Mouse (Mus musculus) forebrain, embryonic 11.5 days (tissue): ENCODE data around the gene 0610010K14Rik. TPM values are rescaled to one million over a fixed set of nuclear protein-coding genes. Genes with fewer than 3 reads are reported as not detected.

Experiments used
- ATAC-seq: fragments of 200-750 bp; cut with Nextera tagmentation; replicated peaks from 2 replicates; pipeline ENCODE4 v1.8.0; 2017; ENCODE audit warnings: moderate TSS enrichment; ENCODE audit not compliant: low FRiP score
- DNase-seq: peaks from one replicate; pipeline ENCODE4 v3.0.0-alpha.2; 2017; ENCODE audit warnings: low spot score
- H3K27ac ChIP-seq: fragments of 300-500 bp; sonication (generic); 2 replicates; pipeline ENCODE4 v1.5.1; 2014; ENCODE audit warnings: low read depth, low read length
- H3K27me3 ChIP-seq: fragments of 300-500 bp; sonication (generic); 2 replicates; pipeline ENCODE4 v1.6.1; 2014; ENCODE audit warnings: mild to moderate bottlenecking, low read length, mixed read lengths; ENCODE audit not compliant: control insufficient read depth, insufficient read depth
- H3K36me3 ChIP-seq: fragments of 300-500 bp; sonication (generic); 2 replicates; pipeline ENCODE4 v1.6.1; 2014; ENCODE audit warnings: mild to moderate bottlenecking, low read length, moderate library complexity, mixed read lengths; ENCODE audit not compliant: control insufficient read depth, insufficient read depth
- H3K4me1 ChIP-seq: fragments of 300-500 bp; sonication (generic); replicated peaks from 2 replicates; pipeline ENCODE4 v1.6.1; 2014; ENCODE audit warnings: low read length, mixed read lengths; ENCODE audit not compliant: control insufficient read depth, insufficient read depth
- H3K4me2 ChIP-seq: fragments of 300-500 bp; sonication (generic); 2 replicates; pipeline ENCODE4 v1.6.1; 2014; ENCODE audit warnings: low read depth, mild to moderate bottlenecking, low read length, moderate library complexity, mixed read lengths; ENCODE audit not compliant: severe bottlenecking
- H3K4me3 ChIP-seq: fragments of 300-500 bp; sonication (generic); 2 replicates; pipeline ENCODE4 v1.5.1; 2014; ENCODE audit warnings: low read depth, low read length
- H3K9ac ChIP-seq: fragments of 300-500 bp; sonication (generic); 2 replicates; pipeline ENCODE4 v1.6.1; 2014; ENCODE audit warnings: low read length
- H3K9me3 ChIP-seq: fragments of 300-500 bp; sonication (generic); 2 replicates; pipeline ENCODE4 v1.6.1; 2016; ENCODE audit warnings: low read length, mixed read lengths; ENCODE audit not compliant: control insufficient read depth
- WGBS: fragments of 180-500 bp; shearing (Covaris S2); extraction: QIAGEN DNeasy Blood & Tissue Kit; methylation state at CpG from one replicate; pipeline ENCODE4 v1.1.7; 2014; 5-methylcytosine and 5-hydroxymethylcytosine counted together
- microRNA counts: library from miRNA; unstranded; fragments of <30 nt; microRNA quantifications from one replicate; lab custom pipeline; 2015
- microRNA-seq: library from miRNA; unstranded; fragments of <30 nt; microRNA quantifications from one replicate; pipeline ENCODE4, GENCODE M21; 2016; ENCODE audit not compliant: insufficient number of aligned reads
- polyA plus RNA-seq: library from polyadenylated mRNA; unstranded; fragments of >200 nt; fragmentation: Nextera tagmentation; extraction: Ambion mirVana; gene quantifications from 2 replicates; pipeline ENCODE4 v1.2.1, GENCODE M21; 2014

The 0610010K14Rik gene
- polyA plus RNA-seq, 1 experiment from 2014 or later: 202 TPM

GRCm38 (mm10) chr11:70192157-70192556, 45.6 kb downstream of the 0610010K14Rik start:
- H3K4me2 ChIP-seq: no peak overlapping the region
- no peak overlapping the region for H3K9ac ChIP-seq
- no peak overlapping the region for H3K4me3 ChIP-seq
- no peak overlapping the region for H3K27ac ChIP-seq
- H3K4me1 ChIP-seq: no peaks in the 10 kb centered on the region
- H3K27me3 ChIP-seq: no peaks in the 10 kb centered on the region
- DNase-seq (no peak), ATAC-seq (no peak)
- WGBS: 85% methylated on average over 4 of the region's 4 CpGs
- H3K36me3 ChIP-seq: no peaks in the 10 kb centered on the region
- no peaks in the 10 kb centered on the region for H3K9me3 ChIP-seq

- no peaks in the 10 kb centered on the region for H3K4me1 ChIP-seq
- DNase-seq (no peak), ATAC-seq (no peak)
- 89% methylated on average over 6 of the region's 6 CpGs for WGBS
- H3K4me2 ChIP-seq: no peak overlapping the region
- no peaks in the 10 kb centered on the region for H3K9me3 ChIP-seq
- no peaks in the 10 kb centered on the region for H3K36me3 ChIP-seq
- H3K9ac ChIP-seq: no peak overlapping the region
- H3K4me3 ChIP-seq: no peak overlapping the region
- H3K27ac ChIP-seq: no peak overlapping the region
- H3K27me3 ChIP-seq: no peaks in the 10 kb centered on the region
Observed at GRCm38 (mm10) chr11:70191188-70191587, 46.5 kb downstream of the 0610010K14Rik start.

- Histone ChIP-seq H3K27ac (no peak overlapping the region), H3K9ac (no peak overlapping the region), H3K36me3 (no peaks in the 10 kb centered on the region), H3K4me3 (no peak overlapping the region), H3K4me2 (no peak overlapping the region), H3K9me3 (no peaks in the 10 kb centered on the region), H3K4me1 (no peaks in the 10 kb centered on the region), H3K27me3 (no peaks in the 10 kb centered on the region)
- DNase-seq: no peak
- 90% methylated on average over 28 of the region's 28 CpGs for WGBS
- ATAC-seq: no peak
Observed at GRCm38 (mm10) chr11:70189319-70190134, 48.2 kb downstream of the 0610010K14Rik start.

MicroRNAs encoded within 50 kb of the gene (microRNA counts, 519-probe panel; counts per million panel counts)
- microRNA mmu-miR-195 (lab: Ali Mortazavi, UCI): 3,327 counts per million, percentile 15 among the panel's probes with 10 or more counts
- 31.2 counts per million for microRNA mmu-miR-497 (lab: Ali Mortazavi, UCI)

Small RNAs within 50 kb of the gene (microRNA-seq; reads per million reads assigned to microRNA genes)
- gene Mir195a (518 reads per million, percentile 59 among the genes with 10 or more reads in this experiment), gene Mir497 (not detected), gene Mir497b (not detected)

Other genes starting within 250 kb of the 0610010K14Rik start
- 472 and 477 TPM in 2 replicates for gene Gabarap, start 246.8 kb downstream of the 0610010K14Rik start, polyA plus RNA-seq
- gene Phf23, start 242.1 kb downstream of the 0610010K14Rik start, polyA plus RNA-seq: 61.4 and 63.0 TPM in 2 replicates
- 43.9 and 47.6 TPM in 2 replicates for gene Dvl2, start 237.3 kb downstream of the 0610010K14Rik start, polyA plus RNA-seq
- 44.0 and 47.6 TPM in 2 replicates for gene Acadvl, start 222.5 kb downstream of the 0610010K14Rik start, polyA plus RNA-seq
- 18.2 and 21.5 TPM in 2 replicates for gene Dlg4, start 221.0 kb downstream of the 0610010K14Rik start, polyA plus RNA-seq
- 0.88 and 0.99 TPM in 2 replicates for gene Asgr1, start 183.8 kb downstream of the 0610010K14Rik start, polyA plus RNA-seq
- gene Asgr2, start 145.3 kb downstream of the 0610010K14Rik start, polyA plus RNA-seq: not detected in 2 replicates
- not detected in 2 replicates for gene Mgl2, start 107.6 kb downstream of the 0610010K14Rik start, polyA plus RNA-seq
- 0.44 TPM in 1 of 2 replicates, not detected in the other for gene Clec10a, start 81.7 kb downstream of the 0610010K14Rik start, polyA plus RNA-seq
- 0.91 and 1.0 TPM in 2 replicates for gene Slc16a11, start 25.2 kb downstream of the 0610010K14Rik start, polyA plus RNA-seq
- 14.6 and 15.8 TPM in 2 replicates for gene Slc16a13, start 16.9 kb downstream of the 0610010K14Rik start, polyA plus RNA-seq
- gene Bcl6b, start 8.1 kb downstream of the 0610010K14Rik start, polyA plus RNA-seq: 4.9 and 6.8 TPM in 2 replicates
- 9.8 and 9.9 TPM in 2 replicates for gene Gm21988, start 1.9 kb upstream of the 0610010K14Rik start, polyA plus RNA-seq
- 97.8 and 110 TPM in 2 replicates for gene Rnasek, start 1.9 kb upstream of the 0610010K14Rik start, polyA plus RNA-seq
- 2.5 and 2.7 TPM in 2 replicates for gene Alox12, start 17.4 kb upstream of the 0610010K14Rik start, polyA plus RNA-seq
- gene Alox12e, start 84.7 kb upstream of the 0610010K14Rik start, polyA plus RNA-seq: not detected in 2 replicates
- gene Alox15, start 114.1 kb upstream of the 0610010K14Rik start, polyA plus RNA-seq: 0.17 and 0.21 TPM in 2 replicates
- gene Pelp1, start 172.1 kb upstream of the 0610010K14Rik start, polyA plus RNA-seq: 51.0 and 52.2 TPM in 2 replicates
- gene Arrb2, start 194.7 kb upstream of the 0610010K14Rik start, polyA plus RNA-seq: 44.0 and 47.9 TPM in 2 replicates
- gene Med11, start 214.0 kb upstream of the 0610010K14Rik start, polyA plus RNA-seq: 40.9 and 46.0 TPM in 2 replicates
- 0.21 and 0.27 TPM in 2 replicates for gene Zmynd15, start 221.5 kb upstream of the 0610010K14Rik start, polyA plus RNA-seq
- gene Cxcl16, start 222.1 kb upstream of the 0610010K14Rik start, polyA plus RNA-seq: 0.81 and 1.1 TPM in 2 replicates